Mouse (Mus musculus) G1E (cell line): ENCODE data around the gene Csf1. TPM values are rescaled to one million over a fixed set of nuclear protein-coding genes. Genes with fewer than 3 reads are reported as not detected.

Experiments
- ATAC-seq: 2 replicates; pipeline ENCODE4 v1.8.0; 2016; ENCODE audit warnings: mild to moderate bottlenecking; ENCODE audit not compliant: insufficient number of reproducible peaks, poor library complexity, low FRiP score, severe bottlenecking; ENCODE audit errors: extremely low read depth
- DNase-seq: peaks from one replicate; pipeline ENCODE4 v3.0.0; 2012; ENCODE audit warnings: low spot score
- H3K27me3 ChIP-seq: 2 replicates; pipeline ENCODE4 v1.6.1; 2012; ENCODE audit warnings: mild to moderate bottlenecking, low read length, inconsistent platforms; ENCODE audit not compliant: insufficient read depth
- H3K36me3 ChIP-seq: replicated peaks from 2 replicates; pipeline ENCODE3; 2012; ENCODE audit warnings: mild to moderate bottlenecking, inconsistent platforms
- H3K4me1 ChIP-seq: 2 replicates; pipeline ENCODE4 v1.6.1; 2012; ENCODE audit warnings: low read depth, low read length, inconsistent platforms, mixed read lengths; ENCODE audit not compliant: insufficient read depth
- H3K4me3 ChIP-seq: 2 replicates; pipeline ENCODE4 v1.5.1; 2012; ENCODE audit warnings: low read depth, mild to moderate bottlenecking, inconsistent platforms, low read length, moderate library complexity, mixed read lengths
- H3K9me3 ChIP-seq: replicated peaks from 2 replicates; pipeline ENCODE4 v1.6.1; 2012; ENCODE audit warnings: inconsistent platforms
- CTCF ChIP-seq: IDR thresholded peaks from 2 replicates; pipeline ENCODE4 v1.5.1; 2012; ENCODE audit warnings: low read depth, low read length, inconsistent platforms, mixed read lengths
- GATA1 ChIP-seq: IDR thresholded peaks from 2 replicates; pipeline ENCODE4 v1.6.1; 2012; ENCODE audit warnings: borderline replicate concordance, low read length, inconsistent platforms, mixed read lengths
- GATA2 ChIP-seq: IDR thresholded peaks from 2 replicates; pipeline ENCODE4 v1.6.1; 2012; ENCODE audit warnings: low read depth, low read length, inconsistent platforms, borderline replicate concordance
- POLR2AphosphoS5 ChIP-seq: IDR thresholded peaks from 2 replicates; pipeline ENCODE4 v1.6.1; 2012; ENCODE audit warnings: low read depth, low read length, inconsistent platforms; ENCODE audit not compliant: insufficient replicate concordance
- TAL1 ChIP-seq: conservative IDR thresholded peaks from 2 replicates; pipeline ENCODE4 v1.6.1; 2012; ENCODE audit warnings: low read depth, low read length, inconsistent platforms, mixed read lengths
- polyA plus RNA-seq: library from polyadenylated mRNA; stranded (reverse); fragments of >175 nt; gene quantifications from 2 replicates; pipeline ENCODE4 v1.2.3, GENCODE M21; 2012
- total RNA-seq, 2 experiments: library from RNA; stranded (forward) in 1 of 2; stranded (reverse) in 1 of 2; fragments of 200-1000 nt in 1 of 2; fragments of >200 nt in 1 of 2; fragmentation: Nextera tagmentation in 1 of 2; gene quantifications; 2 replicates each; pipeline ENCODE4 v1.2.3; 2014 to 2017

Csf1 gene
- total and polyA plus RNA-seq, 3 experiments, result 0.03 to 0.11 TPM; not detected in 1

DNA sequence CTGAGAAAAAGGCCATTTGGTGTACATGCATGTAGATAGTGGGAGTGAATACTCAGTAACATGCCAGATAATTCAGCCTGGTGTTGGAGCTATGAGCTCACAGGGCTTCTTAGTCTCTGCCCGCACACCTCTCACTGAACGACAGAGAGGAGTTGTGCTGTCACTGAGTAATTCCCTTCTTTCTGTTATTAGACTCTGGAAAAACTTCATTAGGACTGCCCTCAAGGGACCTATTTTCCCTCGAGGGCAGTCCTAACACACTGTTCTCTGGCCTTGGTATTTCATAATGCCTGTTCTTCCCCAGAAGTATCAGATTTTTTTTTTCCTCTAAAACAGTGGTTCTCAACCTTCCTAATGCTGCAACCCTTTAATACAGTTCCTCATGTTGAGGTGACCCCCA is 48.2 kb downstream of the Csf1 start:
- no peak for ATAC-seq
- no peak for DNase-seq
- Histone ChIP-seq H3K9me3 (no peaks in the 10 kb centered on the region), H3K4me1 (no peaks in the 10 kb centered on the region), H3K36me3 (no peaks in the 10 kb centered on the region), H3K27me3 (peaks cover 24% of the 10 kb centered on the region), H3K4me3 (no peak overlapping the region)
- no peak for TF ChIP-seq POLR2AphosphoS5
- TF ChIP-seq GATA1, result no peak
- TF ChIP-seq CTCF, result no peak
- no peak for TF ChIP-seq GATA2
- no peak for TF ChIP-seq TAL1

GRCm38 (mm10) chr3:107709156-107709555 is 51.1 kb downstream of the Csf1 start:
- Histone ChIP-seq H3K36me3 (no peaks in the 10 kb centered on the region), H3K9me3 (no peaks in the 10 kb centered on the region), H3K4me1 (no peaks in the 10 kb centered on the region), H3K4me3 (no peak overlapping the region), H3K27me3 (peaks cover 32% of the 10 kb centered on the region)
- TF ChIP-seq TAL1 (no peak), GATA1 (no peak), GATA2 (no peak), POLR2AphosphoS5 (no peak), CTCF (no peak)
- DNase-seq (no peak), ATAC-seq (no peak)

DNA sequence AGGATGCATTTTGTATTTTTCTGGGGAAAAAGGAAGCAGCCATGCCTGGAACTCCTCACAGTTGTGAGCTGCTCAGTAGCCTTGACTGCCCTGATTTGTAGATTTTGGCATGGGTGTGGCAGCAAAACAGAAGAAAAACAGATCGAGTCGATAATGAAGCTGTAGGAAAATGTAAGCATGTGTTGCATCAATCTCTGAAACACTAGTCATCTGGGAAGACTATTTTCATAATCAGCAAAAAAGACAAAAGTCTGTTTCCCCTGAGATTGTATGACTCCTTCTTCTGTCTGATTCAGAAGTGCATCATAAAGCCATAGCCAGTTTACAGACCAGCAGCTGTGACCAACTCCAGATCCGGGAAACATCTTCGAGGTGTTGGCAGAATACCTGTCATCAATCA is 53.0 kb downstream of the Csf1 start:
- no peaks in the 10 kb centered on the region for H3K9me3 ChIP-seq
- H3K4me1 ChIP-seq, result no peaks in the 10 kb centered on the region
- no peak for ATAC-seq
- H3K4me3 ChIP-seq, result no peak overlapping the region
- H3K36me3 ChIP-seq, result no peaks in the 10 kb centered on the region
- H3K27me3 ChIP-seq, result peaks cover 41% of the 10 kb centered on the region
- no peak for TF ChIP-seq TAL1
- TF ChIP-seq GATA2, result no peak
- no peak for TF ChIP-seq POLR2AphosphoS5
- no peak for DNase-seq

- no peaks in the 10 kb centered on the region for H3K4me1 ChIP-seq
- no peaks in the 10 kb centered on the region for H3K9me3 ChIP-seq
- H3K27me3 ChIP-seq, result peaks cover 42% of the 10 kb centered on the region
- no peak for ATAC-seq
- TF ChIP-seq GATA2 (no peak), TAL1 (no peak), POLR2AphosphoS5 (no peak), CTCF (no peak), GATA1 (no peak)
- H3K36me3 ChIP-seq, result no peaks in the 10 kb centered on the region
- no peak for DNase-seq
- no peak overlapping the region for H3K4me3 ChIP-seq
These were observed 54.1 kb downstream of the Csf1 start for GRCm38 (mm10) chr3:107706164-107706563.

DNA sequence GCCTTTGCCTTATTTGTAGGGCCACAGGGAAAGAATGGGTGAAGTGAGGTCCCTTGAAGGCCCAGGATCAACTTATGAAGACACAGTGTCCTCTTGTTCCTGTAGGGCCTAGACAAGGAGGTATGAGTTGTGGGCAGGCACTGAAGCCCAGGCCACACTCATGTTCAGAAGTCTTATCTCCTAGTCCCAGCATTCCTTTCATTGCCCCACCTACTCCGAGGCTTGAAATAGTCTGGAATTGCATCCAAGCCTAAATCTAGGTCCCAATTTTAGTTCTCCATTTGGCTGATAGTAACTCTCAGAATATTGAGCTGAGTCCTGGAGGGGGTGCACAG is 55.9 kb downstream of the Csf1 start:
- Histone ChIP-seq H3K9me3 (no peaks in the 10 kb centered on the region), H3K27me3 (peaks cover 56% of the 10 kb centered on the region), H3K4me3 (no peak overlapping the region), H3K36me3 (no peaks in the 10 kb centered on the region), H3K4me1 (no peaks in the 10 kb centered on the region)
- ATAC-seq (no peak), DNase-seq (no peak)
- TF ChIP-seq POLR2AphosphoS5 (no peak), TAL1 (no peak), CTCF (no peak), GATA2 (no peak), GATA1 (no peak)

DNA sequence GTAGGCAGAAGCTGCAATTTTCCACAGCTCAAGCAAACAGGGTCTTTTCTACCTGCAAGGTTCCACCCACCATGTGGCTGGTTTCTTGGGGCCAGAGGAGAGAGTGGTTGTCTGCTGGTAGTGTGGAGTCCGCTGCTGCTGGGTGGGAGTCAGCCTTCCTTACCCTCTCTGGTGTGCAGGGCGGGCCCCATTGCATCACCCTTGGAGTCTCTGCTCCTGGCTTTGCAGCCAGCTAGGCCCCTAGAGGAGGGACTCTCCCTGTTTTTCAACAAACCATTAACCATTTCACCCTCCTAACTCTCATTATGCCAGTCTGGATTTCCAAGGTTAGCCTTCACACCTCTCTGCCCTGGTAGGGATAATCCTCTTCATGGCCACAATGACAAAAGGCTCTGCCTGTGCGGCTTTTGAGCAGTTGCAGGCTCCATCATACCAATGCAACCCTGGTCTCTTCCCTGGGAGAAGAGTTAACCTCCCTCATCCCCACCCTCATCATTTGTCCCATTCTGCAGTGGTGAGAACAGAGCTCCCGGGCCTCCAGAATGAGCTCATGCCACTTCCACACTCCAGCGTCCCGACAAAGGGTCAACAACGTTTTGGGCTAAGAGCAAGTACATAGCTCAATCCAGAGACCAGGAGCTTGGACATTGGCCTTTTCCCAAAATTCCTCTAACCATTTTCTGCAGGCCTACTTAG is 56.4 kb downstream of the Csf1 start:
- Histone ChIP-seq H3K9me3 (no peaks in the 10 kb centered on the region), H3K36me3 (no peaks in the 10 kb centered on the region), H3K4me3 (no peak overlapping the region), H3K27me3 (peaks cover 61% of the 10 kb centered on the region), H3K4me1 (no peaks in the 10 kb centered on the region)
- no peak for TF ChIP-seq GATA1
- TF ChIP-seq CTCF, result no peak
- TF ChIP-seq GATA2, result no peak
- no peak for TF ChIP-seq TAL1
- TF ChIP-seq POLR2AphosphoS5, result no peak
- DNase-seq (no peak), ATAC-seq (no peak)

- Histone ChIP-seq H3K4me3 (no peak overlapping the region), H3K36me3 (no peaks in the 10 kb centered on the region), H3K9me3 (no peaks in the 10 kb centered on the region), H3K4me1 (peaks cover 2% of the 10 kb centered on the region; the same call in 1 of the 2 replicates), H3K27me3 (peaks cover 54% of the 10 kb centered on the region)
- ATAC-seq (no peak), DNase-seq (no peak)
- TF ChIP-seq CTCF (no peak), TAL1 (no peak), POLR2AphosphoS5 (no peak), GATA2 (no peak), GATA1 (no peak)
These were observed 58.4 kb downstream of the Csf1 start for GRCm38 (mm10) chr3:107701767-107702394.
